31 mouse cellular contexts compared by ENCODE assay signal in the genomic region with DNA sequence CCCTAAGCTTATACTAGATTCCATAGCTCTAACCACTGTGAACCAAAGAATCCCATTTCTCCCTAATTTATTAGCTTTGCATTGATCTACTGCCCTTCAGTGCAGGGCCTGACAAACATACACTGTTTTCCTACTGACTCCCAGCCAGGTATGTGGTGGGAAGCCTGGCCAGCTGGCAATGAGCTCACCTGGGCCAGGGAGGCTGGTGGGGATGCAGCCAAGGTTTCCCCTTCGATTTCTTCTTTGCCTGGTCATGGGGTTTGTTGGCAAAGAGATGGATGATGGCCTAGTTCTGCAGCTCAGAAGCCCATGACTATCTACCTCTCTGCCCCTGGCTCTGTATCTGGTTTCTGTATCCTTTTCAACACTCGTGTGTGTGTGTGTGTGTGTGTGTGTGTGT. TPM values are rescaled to one million over a fixed set of nuclear protein-coding genes. Genes with fewer than 3 reads are reported as not detected.
"Had no signal": no experiment of that assay in that cellular context is flagged by ENCODE, and none has a peak within 500 bp of the region (broad histone marks: within the 10 kb centered on the region; RNA-seq: fewer than 3 reads in every experiment).

No protein-coding gene starts in this region.

- H3K36me3 ChIP-seq: heart, embryonic 10.5 days; heart, embryonic 12.5 days; hindbrain, embryonic 10.5 days; hindbrain, embryonic 12.5 days; intestine, embryonic 15.5 days; limb, embryonic 10.5 days; limb, embryonic 12.5 days; liver, embryonic 12.5 days had no signal

- H3K9ac ChIP-seq: heart, embryonic 12.5 days; hindbrain, embryonic 12.5 days; hindbrain, embryonic 14.5 days; intestine, embryonic 15.5 days; limb, embryonic 12.5 days; liver, embryonic 12.5 days; liver, embryonic 14.5 days had no signal

- DNase-seq: gastrocnemius, adult 2 months; gastrocnemius, postnatal 10 days; gastrocnemius, postnatal 25 days; heart, adult 18-20 months; heart, postnatal 10 days; heart, postnatal 4 days; kidney, adult 18-20 months; kidney, adult 8-10 months; kidney, postnatal 10 days; kidney, postnatal 25 days; kidney, postnatal 4 days had no signal

- H3K27ac ChIP-seq: gastrocnemius, adult 2 months; heart, embryonic 10.5 days; hindbrain, embryonic 10.5 days; hindbrain, embryonic 12.5 days; hindbrain, embryonic 14.5 days; intestine, embryonic 15.5 days; layer of hippocampus, adult 2 months; left cerebral cortex, adult 2 months; limb, embryonic 10.5 days; limb, embryonic 12.5 days; liver, embryonic 12.5 days; liver, embryonic 14.5 days had no signal

- H3K4me3 ChIP-seq: gastrocnemius, adult 2 months; heart, embryonic 10.5 days; heart, embryonic 12.5 days; hindbrain, embryonic 10.5 days; hindbrain, embryonic 12.5 days; intestine, embryonic 15.5 days; layer of hippocampus, adult 2 months; left cerebral cortex, adult 2 months; limb, embryonic 10.5 days; limb, embryonic 12.5 days; liver, embryonic 12.5 days had no signal

- H3K27me3 ChIP-seq: intestine, embryonic 15.5 days had no signal

- H3K4me1 ChIP-seq: heart, embryonic 10.5 days; heart, embryonic 12.5 days; hindbrain, embryonic 10.5 days; hindbrain, embryonic 12.5 days; intestine, embryonic 15.5 days; limb, embryonic 10.5 days; liver, embryonic 12.5 days had no signal

RNA-seq across cellular contexts. Expression of a gene that starts 50.1 kb away (rescaled TPM):
- total RNA-seq: granulocyte monocyte progenitor cell, adult 5-6 weeks; heart, adult 8-10 months; heart, postnatal 10 days; heart, postnatal 25 days; heart, postnatal 4 days had no signal
- polyA plus RNA-seq: heart, embryonic 12.5 days; heart, embryonic 14.5 days; heart, embryonic 16.5 days; hindbrain, embryonic 14.5 days; hindbrain, embryonic 16.5 days; inflammation-experienced regulatory T-cells, adult 6 months; intestine, postnatal 0 days had no signal
